Mouse (Mus musculus) limb, embryonic 11.5 days (tissue): ENCODE results near the gene Ptpn23. TPM values are rescaled to one million over a fixed set of nuclear protein-coding genes. Genes with fewer than 3 reads are reported as not detected.

ENCODE experiments used
- polyA plus RNA-seq: library from polyadenylated mRNA; unstranded; fragments of >200 nt; fragmentation: Nextera tagmentation; extraction: Ambion mirVana; gene quantifications from 2 replicates; pipeline ENCODE4 v1.2.1, GENCODE M21; 2014

The Ptpn23 gene
- polyA plus RNA-seq, 1 experiment from 2014 or later: 16.6 TPM

Other genes starting within 250 kb of the Ptpn23 start
- gene Cspg5, start 164.4 kb downstream of the Ptpn23 start, polyA plus RNA-seq: 0.32 and 0.35 TPM in 2 replicates
- 41.5 and 44.7 TPM in 2 replicates for gene Elp6, start 103.0 kb downstream of the Ptpn23 start, polyA plus RNA-seq
- gene Scap, start 74.9 kb downstream of the Ptpn23 start, polyA plus RNA-seq: 22.1 and 23.9 TPM in 2 replicates
- 0.47 and 0.48 TPM in 2 replicates for gene Ngp, start 11.5 kb upstream of the Ptpn23 start, polyA plus RNA-seq
- 9.2 and 9.4 TPM in 2 replicates for gene Klhl18, start 68.5 kb upstream of the Ptpn23 start, polyA plus RNA-seq
- 0.35 and 0.57 TPM in 2 replicates for gene Kif9, start 68.7 kb upstream of the Ptpn23 start, polyA plus RNA-seq
- 55.6 and 56.3 TPM in 2 replicates for gene Setd2, start 124.4 kb upstream of the Ptpn23 start, polyA plus RNA-seq
- gene Nradd, start 216.2 kb upstream of the Ptpn23 start, polyA plus RNA-seq: 28.3 and 36.5 TPM in 2 replicates
- 0.35 and 0.53 TPM in 2 replicates for gene Nbeal2, start 245.9 kb upstream of the Ptpn23 start, polyA plus RNA-seq
- 147 and 150 TPM in 2 replicates for gene Ccdc12, start 248.3 kb upstream of the Ptpn23 start, polyA plus RNA-seq